Mouse (Mus musculus) monocyte, adult 59 days (primary cell): ENCODE measurements around the gene Prkaa2. TPM values are rescaled to one million over a fixed set of nuclear protein-coding genes. Genes with fewer than 3 reads are reported as not detected.

Experiments used
- total RNA-seq, 2 experiments: library from RNA; stranded (reverse); gene quantifications; one replicate each; pipeline ENCODE4 v1.2.4; 2023

The Prkaa2 gene
- total RNA-seq = not detected

DNA sequence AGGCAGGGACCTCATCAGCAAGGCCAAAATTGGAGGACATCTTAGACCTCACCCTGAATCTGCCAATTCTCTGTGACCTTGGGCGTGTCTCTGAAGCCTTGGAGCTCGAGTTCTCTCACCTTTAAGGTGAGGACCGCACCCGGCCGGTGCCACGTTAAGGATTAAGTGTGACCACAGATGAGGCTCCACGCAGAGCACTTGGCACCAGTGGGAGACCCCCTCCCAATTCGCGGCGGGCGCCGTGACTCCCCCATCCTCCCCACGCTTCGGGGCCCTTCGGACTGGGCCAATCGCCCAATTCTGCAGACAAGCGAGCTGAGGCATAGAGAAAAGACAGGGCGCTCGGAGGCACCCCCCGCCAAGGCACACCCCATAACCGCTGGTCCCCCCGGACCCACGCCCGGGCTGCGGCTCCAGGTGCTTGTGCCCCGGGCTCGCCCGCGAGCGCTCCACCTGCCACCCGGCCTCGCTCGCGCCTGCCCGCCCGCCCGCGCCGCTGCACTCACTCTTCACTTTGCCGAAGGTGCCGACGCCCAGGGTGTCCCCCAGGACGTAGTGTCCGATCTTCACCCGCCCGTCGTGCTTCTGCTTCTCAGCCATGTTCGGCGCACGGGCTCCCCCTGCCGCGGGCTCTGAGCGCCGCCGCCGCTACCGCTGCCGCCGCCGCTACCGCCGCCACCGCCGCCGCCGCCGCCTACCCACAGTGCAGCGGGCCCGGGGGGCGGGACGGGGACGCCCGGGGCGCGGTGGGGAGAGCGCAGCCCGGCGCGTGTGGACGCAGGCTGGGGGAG lies at the start of gene Prkaa2:
Gene Prkaa2 (minus strand): TSS at position 692 of the 791 bp plus-strand sequence.

DNA sequence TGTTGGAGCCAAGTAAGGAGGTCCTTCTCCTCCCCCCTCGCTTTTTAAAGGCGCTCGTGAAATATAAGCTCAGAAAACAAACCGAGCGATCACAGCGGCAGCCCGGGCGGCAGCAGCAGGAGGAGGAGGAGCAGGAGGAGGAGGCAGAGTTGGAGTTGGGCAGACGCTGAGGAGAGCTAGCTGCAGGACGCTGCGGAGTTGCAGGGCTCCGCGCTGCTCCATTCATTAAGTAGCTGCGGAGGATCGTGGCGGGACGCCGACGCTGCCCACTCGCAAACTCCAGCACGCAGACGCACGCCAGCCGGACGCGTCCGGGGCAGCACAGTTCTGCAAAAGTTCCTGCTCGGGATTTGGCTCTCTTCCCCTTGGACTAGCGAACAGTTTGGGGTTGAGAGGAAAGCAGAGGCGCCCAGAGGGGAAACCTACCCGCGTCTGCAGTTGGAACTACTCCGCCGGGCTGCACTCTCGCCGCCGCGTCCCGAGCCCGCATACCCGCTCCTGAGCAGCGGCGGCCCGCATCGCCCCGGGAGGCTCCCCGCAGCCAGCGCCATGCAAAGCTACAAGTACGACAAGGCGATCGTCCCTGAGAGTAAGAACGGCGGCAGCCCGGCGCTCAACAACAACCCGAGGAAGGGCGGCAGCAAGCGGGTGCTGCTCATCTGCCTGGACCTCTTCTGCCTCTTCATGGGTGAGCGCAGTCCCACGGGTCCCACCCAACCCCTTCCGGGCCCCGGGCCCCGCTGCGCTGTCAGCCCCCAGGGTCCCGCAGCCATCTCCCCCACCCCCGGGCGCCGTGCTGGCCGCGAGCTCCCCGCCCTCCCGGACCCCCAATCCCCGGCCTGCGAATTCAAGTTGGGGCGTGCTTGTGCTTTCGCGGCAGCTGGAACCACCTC lies 47.8 kb upstream of the Prkaa2 start, which contains the start of gene Plpp3:
Gene Plpp3 (plus strand): TSS at position 72 of the 893 bp plus-strand sequence.

Other genes with a start within 250 kb of the Prkaa2 start
- not detected for gene C8a, start 233.5 kb downstream of the Prkaa2 start, total RNA-seq
- gene Fyb2, start 196.4 kb downstream of the Prkaa2 start, total RNA-seq = under 1 TPM in 1 of 2 experiments, not detected in 1; 0.21 TPM
- gene Plpp3, start 47.5 kb upstream of the Prkaa2 start, total RNA-seq = 10 to 100 TPM; 17.4 to 19.6 TPM